Mouse (Mus musculus) liver, postnatal 0 days (tissue): Measurements from ENCODE around the gene Polq. TPM values are rescaled to one million over a fixed set of nuclear protein-coding genes. Genes with fewer than 3 reads are reported as not detected.

Experiments used
- ATAC-seq: fragments of 200-750 bp; cut with Nextera tagmentation; 2 replicates; pipeline ENCODE4 v1.8.0; 2017; ENCODE audit warnings: mild to moderate bottlenecking, moderate library complexity
- DNase-seq: peaks from one replicate; pipeline ENCODE4 v3.0.0-alpha.2; 2016
- H3K27ac ChIP-seq: fragments of 300-500 bp; sonication (generic); 2 replicates; pipeline ENCODE4 v1.5.1; 2014; ENCODE audit warnings: antibody characterized with exemption, moderate library complexity, mild to moderate bottlenecking, low read depth
- H3K27me3 ChIP-seq: fragments of 300-500 bp; sonication (generic); 2 replicates; pipeline ENCODE4 v1.6.1; 2014; ENCODE audit warnings: low read length, control low read depth, mixed read lengths; ENCODE audit not compliant: insufficient read depth
- H3K36me3 ChIP-seq: fragments of 300-500 bp; sonication (generic); replicated peaks from 2 replicates; pipeline ENCODE4 v1.6.1; 2014; ENCODE audit warnings: mild to moderate bottlenecking, control low read depth, low read length, moderate library complexity, mixed read lengths; ENCODE audit not compliant: insufficient read depth
- H3K4me1 ChIP-seq: fragments of 300-500 bp; sonication (generic); 2 replicates; pipeline ENCODE4 v1.6.1; 2014; ENCODE audit warnings: antibody characterized with exemption, mild to moderate bottlenecking, control low read depth; ENCODE audit not compliant: insufficient read depth
- H3K4me2 ChIP-seq: fragments of 300-500 bp; sonication (generic); 2 replicates; pipeline ENCODE4 v1.6.1; 2014; ENCODE audit warnings: low read depth, mild to moderate bottlenecking, low read length, moderate library complexity, mixed read lengths
- H3K4me3 ChIP-seq: fragments of 300-500 bp; sonication (generic); 2 replicates; pipeline ENCODE4 v1.5.1; 2014; ENCODE audit warnings: low read depth, low read length
- H3K9ac ChIP-seq: fragments of 300-500 bp; sonication (generic); replicated peaks from 2 replicates; pipeline ENCODE4 v1.6.1; 2014; ENCODE audit warnings: mild to moderate bottlenecking, moderate library complexity
- H3K9me3 ChIP-seq: fragments of 300-500 bp; sonication (generic); 2 replicates; pipeline ENCODE4 v1.6.1; 2016; ENCODE audit warnings: mild to moderate bottlenecking, control low read depth, low read length, mixed read lengths
- CTCF ChIP-seq: sonication (generic); IDR thresholded peaks from 2 replicates; pipeline ENCODE4 v1.5.1; 2016; ENCODE audit warnings: antibody characterized with exemption, low read depth
- EP300 ChIP-seq: IDR thresholded peaks from 2 replicates; pipeline ENCODE4 v1.6.1; 2016; ENCODE audit warnings: antibody characterized with exemption, low read depth, mild to moderate bottlenecking
- WGBS: fragments of 180-500 bp; shearing (Covaris S2); extraction: QIAGEN DNeasy Blood & Tissue Kit; methylation state at CpG from one replicate; pipeline ENCODE4 v1.1.7; 2014; ENCODE audit not compliant: insufficient replicate concordance; 5-methylcytosine and 5-hydroxymethylcytosine counted together
- polyA plus RNA-seq: library from polyadenylated mRNA; unstranded; fragments of >200 nt; fragmentation: Nextera tagmentation; extraction: Ambion mirVana; gene quantifications from 2 replicates; pipeline ENCODE4 v1.2.1, GENCODE M21; 2015

Gene Polq
- polyA plus RNA-seq, 1 experiment from 2014 or later, result 2.7 TPM

GRCm38 (mm10) chr16:36988066-36988465 lies 23.5 kb upstream of the Polq start:
- H3K4me3 ChIP-seq, result no peak overlapping the region
- H3K27ac ChIP-seq, result no peak overlapping the region
- ATAC-seq (no peak), DNase-seq (no peak)
- H3K9ac ChIP-seq, result no peak overlapping the region
- no peak for TF ChIP-seq EP300
- TF ChIP-seq CTCF, result no peak
- H3K9me3 ChIP-seq, result no peaks in the 10 kb centered on the region
- no peaks in the 10 kb centered on the region for H3K36me3 ChIP-seq
- H3K4me2 ChIP-seq, result no peak overlapping the region
- peaks cover 4% of the 10 kb centered on the region; the same call in 1 of the 2 replicates for H3K4me1 ChIP-seq
- H3K27me3 ChIP-seq, result no peaks in the 10 kb centered on the region

- Histone ChIP-seq H3K36me3 (no peaks in the 10 kb centered on the region), H3K4me3 (no peak overlapping the region), H3K27me3 (no peaks in the 10 kb centered on the region), H3K9ac (no peak overlapping the region), H3K9me3 (no peaks in the 10 kb centered on the region), H3K4me1 (peaks cover 4% of the 10 kb centered on the region; the same call in 1 of the 2 replicates), H3K4me2 (no peak overlapping the region), H3K27ac (no peak overlapping the region)
- no peak for TF ChIP-seq EP300
- TF ChIP-seq CTCF, result no peak
- no peak for ATAC-seq
- WGBS, result 62% methylated on average over 8 of the region's 8 CpGs
- DNase-seq, result no peak
These were observed 22.1 kb upstream of the Polq start for GRCm38 (mm10) chr16:36989493-36989892.

GRCm38 (mm10) chr16:36989999-36990625 lies 21.5 kb upstream of the Polq start, which contains the start of gene Fbxo40:
TSS of gene Fbxo40 (minus strand) at chr16:36990467.
- no peak within 1 kb of the TSS for H3K4me2 ChIP-seq
- DNase-seq (no peak), ATAC-seq (no peak)
- H3K27me3 ChIP-seq, result no peaks in the 10 kb centered on the region
- H3K9ac ChIP-seq, result no peak within 1 kb of the TSS
- H3K27ac ChIP-seq, result no peak within 1 kb of the TSS
- 69% methylated on average over 18 of the region's 18 CpGs for WGBS
- no peaks in the 10 kb centered on the region for H3K9me3 ChIP-seq
- H3K4me3 ChIP-seq, result no peak within 1 kb of the TSS
- no peaks in the 10 kb centered on the region for H3K36me3 ChIP-seq
- TF ChIP-seq CTCF (no peak), EP300 (no peak)
- H3K4me1 ChIP-seq, result peaks cover 3% of the 10 kb centered on the region; the same call in 1 of the 2 replicates

- Histone ChIP-seq H3K4me3 (no peak overlapping the region), H3K4me2 (no peak overlapping the region), H3K27me3 (no peaks in the 10 kb centered on the region), H3K9ac (no peak overlapping the region), H3K4me1 (no peaks in the 10 kb centered on the region), H3K9me3 (no peaks in the 10 kb centered on the region), H3K27ac (no peak overlapping the region), H3K36me3 (no peaks in the 10 kb centered on the region)
- TF ChIP-seq EP300, result no peak
- TF ChIP-seq CTCF, result no peak
- ATAC-seq, result no peak
- 45% methylated on average over 6 of the region's 6 CpGs for WGBS
- no peak for DNase-seq
These were observed 13.9 kb upstream of the Polq start for GRCm38 (mm10) chr16:36997650-36998049.

GRCm38 (mm10) chr16:36999366-36999972 lies 12.1 kb upstream of the Polq start:
- 44% methylated on average over 9 of the region's 9 CpGs for WGBS
- no peak overlapping the region for H3K27ac ChIP-seq
- no peak for DNase-seq
- H3K4me1 ChIP-seq, result no peaks in the 10 kb centered on the region
- no peaks in the 10 kb centered on the region for H3K27me3 ChIP-seq
- no peaks in the 10 kb centered on the region for H3K9me3 ChIP-seq
- H3K9ac ChIP-seq, result no peak overlapping the region
- no peak for ATAC-seq
- no peak overlapping the region for H3K4me2 ChIP-seq
- H3K36me3 ChIP-seq, result no peaks in the 10 kb centered on the region
- no peak overlapping the region for H3K4me3 ChIP-seq
- TF ChIP-seq EP300, result no peak
- no peak for TF ChIP-seq CTCF

- no peaks in the 10 kb centered on the region for H3K27me3 ChIP-seq
- no peak overlapping the region for H3K27ac ChIP-seq
- no peaks in the 10 kb centered on the region for H3K9me3 ChIP-seq
- H3K9ac ChIP-seq, result no peak overlapping the region
- no peak overlapping the region for H3K4me2 ChIP-seq
- H3K4me3 ChIP-seq, result no peak overlapping the region
- 70% methylated on average over 6 of the region's 6 CpGs for WGBS
- H3K4me1 ChIP-seq, result peaks cover 13% of the 10 kb centered on the region
- ATAC-seq, result no peak
- TF ChIP-seq CTCF (no peak), EP300 (no peak)
- H3K36me3 ChIP-seq, result no peaks in the 10 kb centered on the region
- no peak for DNase-seq
These were observed 2.3 kb upstream of the Polq start for GRCm38 (mm10) chr16:37009262-37009661.
